Mouse (Mus musculus) limb, embryonic 11.5 days (tissue): ENCODE results near the gene Ldhb. TPM values are rescaled to one million over a fixed set of nuclear protein-coding genes. Genes with fewer than 3 reads are reported as not detected.

Source experiments
- ATAC-seq: fragments of 200-750 bp; cut with Nextera tagmentation; 2 replicates; pipeline ENCODE4 v1.8.0; 2017; ENCODE audit warnings: low read depth; ENCODE audit not compliant: insufficient number of reproducible peaks, low FRiP score, low TSS enrichment
- DNase-seq: peaks from one replicate; pipeline ENCODE4 v3.0.0-alpha.2; 2015; ENCODE audit warnings: low spot score
- H3K27ac ChIP-seq: fragments of 300-500 bp; sonication (generic); replicated peaks from 2 replicates; pipeline ENCODE4 v1.5.1; 2014; ENCODE audit warnings: low read depth, mild to moderate bottlenecking, low read length
- H3K27me3 ChIP-seq: fragments of 300-500 bp; sonication (generic); 2 replicates; pipeline ENCODE4 v1.6.1; 2014; ENCODE audit warnings: mild to moderate bottlenecking, low read length, mixed read lengths; ENCODE audit not compliant: control insufficient read depth, insufficient read depth
- H3K36me3 ChIP-seq: fragments of 300-500 bp; sonication (generic); 2 replicates; pipeline ENCODE4 v1.6.1; 2014; ENCODE audit warnings: mild to moderate bottlenecking, low read length, moderate library complexity, mixed read lengths; ENCODE audit not compliant: control insufficient read depth, insufficient read depth
- H3K4me1 ChIP-seq: fragments of 300-500 bp; sonication (generic); 2 replicates; pipeline ENCODE4 v1.6.1; 2014; ENCODE audit warnings: low read length, mixed read lengths; ENCODE audit not compliant: control insufficient read depth, insufficient read depth
- H3K4me2 ChIP-seq: fragments of 300-500 bp; sonication (generic); 2 replicates; pipeline ENCODE4 v1.6.1; 2014; ENCODE audit warnings: low read depth, mild to moderate bottlenecking, moderate library complexity; ENCODE audit not compliant: severe bottlenecking
- H3K4me3 ChIP-seq: fragments of 300-500 bp; sonication (generic); 2 replicates; pipeline ENCODE4 v1.5.1; 2014; ENCODE audit warnings: low read depth, low read length
- H3K9ac ChIP-seq: fragments of 300-500 bp; sonication (generic); 2 replicates; pipeline ENCODE4 v1.6.1; 2014; ENCODE audit warnings: mild to moderate bottlenecking, low read length
- H3K9me3 ChIP-seq: fragments of 300-500 bp; sonication (generic); 2 replicates; pipeline ENCODE4 v1.6.1; 2016; ENCODE audit warnings: low read length; ENCODE audit not compliant: control insufficient read depth
- WGBS: fragments of 180-500 bp; shearing (Covaris S2); extraction: QIAGEN DNeasy Blood & Tissue Kit; methylation state at CpG from one replicate; pipeline ENCODE4 v1.1.7; 2014; 5-methylcytosine and 5-hydroxymethylcytosine counted together
- polyA plus RNA-seq: library from polyadenylated mRNA; unstranded; fragments of >200 nt; fragmentation: Nextera tagmentation; extraction: Ambion mirVana; gene quantifications from 2 replicates; pipeline ENCODE4 v1.2.1, GENCODE M21; 2014

The Ldhb gene
- polyA plus RNA-seq, 1 experiment from 2014 or later: 564 TPM

DNA sequence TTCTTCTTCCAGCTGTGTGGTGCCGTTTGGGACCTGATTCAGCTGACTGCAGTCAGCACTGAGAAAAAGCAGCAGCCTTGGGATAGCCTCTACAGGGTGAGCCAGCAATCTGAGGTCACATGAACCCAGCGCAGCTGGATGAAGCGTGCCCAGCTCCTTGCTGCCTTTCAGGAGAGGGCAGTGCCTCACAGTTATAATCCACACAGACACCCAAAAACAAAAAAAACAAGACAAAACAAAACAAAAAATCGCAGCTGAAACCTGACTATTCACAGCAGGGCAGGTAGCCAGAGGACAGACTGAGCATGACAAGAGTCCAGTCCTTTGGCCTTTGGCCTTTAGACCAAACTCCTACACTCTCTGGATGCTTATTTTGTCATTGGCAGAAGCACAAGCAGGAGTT, 35.0 kb downstream of the Ldhb start, which contains the start of gene Gys2:
Gys2 (minus strand) TSS at position 309 of the 403 bp plus-strand sequence.
- Histone ChIP-seq H3K9me3 (no peaks in the 10 kb centered on the region), H3K27ac (no peak within 1 kb of the TSS), H3K27me3 (no peaks in the 10 kb centered on the region), H3K4me3 (no peak within 1 kb of the TSS), H3K9ac (no peak within 1 kb of the TSS), H3K36me3 (no peaks in the 10 kb centered on the region), H3K4me2 (no peak within 1 kb of the TSS), H3K4me1 (no peaks in the 10 kb centered on the region)
- DNase-seq: no peak
- no peak for ATAC-seq
- 61% methylated on average over 4 of the region's 4 CpGs for WGBS

DNA sequence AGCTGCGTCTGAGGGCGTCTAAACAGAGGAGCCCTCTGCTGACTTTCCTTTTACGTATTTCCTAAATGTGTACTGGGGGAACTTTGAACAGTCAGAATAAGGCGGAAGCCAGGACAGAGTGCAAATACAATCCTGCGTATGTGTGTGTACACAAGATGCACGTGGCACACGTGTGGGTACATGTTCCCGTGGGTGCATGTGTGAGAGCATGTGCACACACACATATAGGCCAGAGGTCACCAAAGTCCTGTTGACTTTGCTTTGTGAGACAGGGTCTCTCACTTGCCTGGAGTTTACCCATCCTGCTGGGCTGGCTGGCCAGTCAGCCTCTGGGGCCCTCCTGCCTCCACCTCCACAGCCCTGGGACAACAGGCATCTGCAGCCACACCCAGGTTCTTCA, 36.6 kb downstream of the Ldhb start:
- H3K4me3 ChIP-seq: no peak overlapping the region
- no peaks in the 10 kb centered on the region for H3K36me3 ChIP-seq
- no peak overlapping the region for H3K9ac ChIP-seq
- H3K27ac ChIP-seq: no peak overlapping the region
- 89% methylated on average over 8 of the region's 8 CpGs for WGBS
- H3K27me3 ChIP-seq: no peaks in the 10 kb centered on the region
- ATAC-seq: no peak
- DNase-seq: no peak
- H3K4me1 ChIP-seq: no peaks in the 10 kb centered on the region
- no peaks in the 10 kb centered on the region for H3K9me3 ChIP-seq
- H3K4me2 ChIP-seq: no peak overlapping the region

DNA sequence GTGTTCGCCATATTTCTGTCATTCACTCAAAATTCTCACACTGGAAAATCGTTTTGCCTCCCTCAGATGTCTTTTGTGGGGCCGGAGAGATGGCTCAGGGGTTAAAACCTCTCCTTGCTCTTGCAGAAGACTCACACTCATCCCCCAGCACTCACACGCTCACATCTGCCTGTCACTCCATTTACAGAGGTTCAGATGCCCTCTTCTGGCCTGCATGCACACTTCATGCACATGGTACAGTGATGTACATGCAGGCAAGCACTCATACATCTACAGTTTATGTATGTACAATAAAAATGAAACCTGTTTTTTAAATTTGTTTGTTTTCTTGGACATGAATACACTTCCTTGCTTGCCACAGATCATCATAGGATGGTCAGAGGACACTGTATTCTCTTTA, 38.2 kb downstream of the Ldhb start:
- Histone ChIP-seq H3K27ac (no peak overlapping the region), H3K4me2 (no peak overlapping the region), H3K36me3 (no peaks in the 10 kb centered on the region), H3K9ac (no peak overlapping the region), H3K27me3 (no peaks in the 10 kb centered on the region), H3K4me3 (no peak overlapping the region), H3K4me1 (no peaks in the 10 kb centered on the region), H3K9me3 (no peaks in the 10 kb centered on the region)
- no peak for ATAC-seq
- no peak for DNase-seq
- WGBS: 66% methylated on average over 4 of the region's 4 CpGs

DNA sequence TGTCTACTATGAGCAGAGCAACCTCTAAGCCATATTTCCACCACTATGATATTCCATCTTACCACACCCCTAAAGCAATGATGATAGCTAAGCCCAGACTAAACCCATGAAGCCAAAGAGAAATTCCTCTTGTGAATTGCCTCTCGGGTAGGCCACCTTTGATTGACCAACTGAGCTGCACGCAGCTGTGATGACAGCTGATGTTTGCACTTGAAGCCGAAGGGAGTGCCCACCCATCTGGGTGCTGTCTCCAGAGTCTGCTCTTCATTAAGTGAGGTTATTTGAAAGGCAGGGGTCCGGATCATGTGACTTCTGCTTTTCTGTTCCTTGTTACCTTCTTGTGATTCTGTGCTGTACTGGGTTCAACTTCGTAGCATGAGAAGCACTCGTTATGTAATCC, 45.6 kb downstream of the Ldhb start:
- no peak overlapping the region for H3K4me3 ChIP-seq
- H3K27me3 ChIP-seq: no peaks in the 10 kb centered on the region
- ATAC-seq: no peak
- no peaks in the 10 kb centered on the region for H3K36me3 ChIP-seq
- WGBS: 65% methylated on average over 6 of the region's 6 CpGs
- no peaks in the 10 kb centered on the region for H3K4me1 ChIP-seq
- H3K9ac ChIP-seq: no peak overlapping the region
- DNase-seq: no peak
- no peak overlapping the region for H3K4me2 ChIP-seq
- no peaks in the 10 kb centered on the region for H3K9me3 ChIP-seq
- H3K27ac ChIP-seq: no peak overlapping the region

DNA sequence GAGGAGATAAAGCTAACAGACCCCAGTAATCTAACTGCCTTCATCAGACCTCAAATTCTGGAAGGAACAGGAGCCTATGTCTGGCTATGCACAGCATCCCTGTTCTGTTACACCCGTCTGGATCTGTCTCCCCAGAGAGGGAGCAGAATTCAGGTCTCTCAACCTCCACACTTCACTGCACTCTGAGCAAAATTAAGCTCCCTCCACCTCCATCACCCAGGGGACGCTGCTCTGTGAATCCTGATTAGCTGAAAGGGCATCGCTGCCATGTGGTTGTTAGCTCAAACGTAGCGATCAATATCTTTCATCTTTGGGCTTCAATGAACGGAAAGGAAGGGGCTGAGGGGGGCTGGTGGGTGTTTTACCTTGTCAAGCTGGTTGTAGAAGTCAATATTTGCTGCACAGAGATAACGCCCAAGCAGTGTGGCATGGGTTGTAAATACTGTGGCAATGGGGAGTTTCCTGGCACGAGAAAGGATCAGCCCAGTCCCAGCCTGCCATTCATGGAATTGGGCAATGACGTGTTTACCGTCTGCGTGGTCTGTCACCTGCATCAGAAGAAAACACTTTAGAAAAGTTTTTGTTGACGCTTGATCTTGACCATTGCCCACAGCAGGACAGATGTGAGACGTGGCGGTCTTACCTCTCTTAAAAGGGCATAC, 48.6 kb downstream of the Ldhb start:
- WGBS: 79% methylated on average over 14 of the region's 14 CpGs
- Histone ChIP-seq H3K27ac (no peak overlapping the region), H3K27me3 (no peaks in the 10 kb centered on the region), H3K4me3 (no peak overlapping the region), H3K36me3 (no peaks in the 10 kb centered on the region), H3K9me3 (no peaks in the 10 kb centered on the region), H3K9ac (no peak overlapping the region), H3K4me1 (no peaks in the 10 kb centered on the region), H3K4me2 (no peak overlapping the region)
- no peak for DNase-seq
- ATAC-seq: no peak

DNA sequence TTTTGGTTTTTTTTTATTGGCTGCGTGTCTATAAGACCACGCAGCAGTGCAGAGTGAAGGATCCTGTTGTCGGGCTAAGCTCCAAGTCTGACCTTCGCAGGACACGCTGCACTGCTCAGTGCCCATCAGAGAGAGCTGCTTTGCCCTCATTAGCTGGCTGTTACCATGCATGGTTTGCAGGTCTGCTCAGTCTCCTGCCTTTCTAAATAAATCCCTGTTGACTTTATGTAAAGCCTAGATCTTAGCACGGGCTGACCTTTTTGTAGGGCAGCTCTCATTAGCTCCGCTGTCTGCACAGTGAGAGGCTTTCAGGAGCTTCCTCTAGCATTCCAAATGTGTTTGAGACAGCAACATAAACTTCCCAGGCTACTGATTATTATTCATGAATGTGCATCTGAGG, 49.7 kb downstream of the Ldhb start:
- Histone ChIP-seq H3K27ac (no peak overlapping the region), H3K9ac (no peak overlapping the region), H3K4me1 (no peaks in the 10 kb centered on the region), H3K4me3 (no peak overlapping the region), H3K9me3 (no peaks in the 10 kb centered on the region), H3K27me3 (no peaks in the 10 kb centered on the region), H3K4me2 (no peak overlapping the region), H3K36me3 (no peaks in the 10 kb centered on the region)
- ATAC-seq: no peak
- 53% methylated on average over 7 of the region's 7 CpGs for WGBS
- DNase-seq: no peak

DNA sequence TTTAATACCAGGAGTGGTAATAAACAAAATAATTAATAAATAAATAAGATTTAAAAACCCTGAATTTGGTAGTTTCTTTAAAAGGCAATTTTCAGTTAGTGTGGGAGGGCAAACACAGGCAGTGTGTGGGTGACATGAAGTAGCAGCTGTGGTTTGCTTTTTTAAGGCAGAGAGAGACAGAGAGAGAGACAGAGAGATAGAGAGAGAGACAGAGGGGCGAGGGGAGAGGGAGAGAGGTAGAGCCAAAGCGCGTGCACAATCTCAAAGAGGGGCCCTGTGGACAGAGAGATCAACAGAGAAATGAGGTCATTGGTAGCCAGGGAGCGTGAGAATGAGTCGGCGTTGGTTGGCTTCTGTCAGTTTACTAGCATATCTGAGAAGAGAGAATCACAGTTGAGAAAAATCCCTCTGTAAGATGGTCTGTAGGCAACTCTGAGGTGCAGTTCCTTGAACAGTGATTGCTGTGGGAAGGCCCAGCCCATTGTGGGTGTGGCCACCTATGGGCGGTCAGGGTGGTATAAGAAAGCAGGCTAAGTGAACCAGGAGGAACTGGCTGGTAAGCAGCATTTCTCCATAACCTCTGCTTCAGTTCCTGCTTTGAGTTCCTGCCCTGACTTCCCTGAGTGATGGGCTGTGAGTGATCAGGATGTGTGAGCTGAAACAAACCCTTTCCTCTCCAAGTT, 52.3 kb downstream of the Ldhb start:
- Histone ChIP-seq H3K4me3 (no peak overlapping the region), H3K4me2 (no peak overlapping the region), H3K36me3 (no peaks in the 10 kb centered on the region), H3K9me3 (no peaks in the 10 kb centered on the region), H3K27ac (no peak overlapping the region), H3K4me1 (no peaks in the 10 kb centered on the region), H3K27me3 (no peaks in the 10 kb centered on the region), H3K9ac (no peak overlapping the region)
- DNase-seq (no peak), ATAC-seq (no peak)
- WGBS: 68% methylated on average over 7 of the region's 7 CpGs

DNA sequence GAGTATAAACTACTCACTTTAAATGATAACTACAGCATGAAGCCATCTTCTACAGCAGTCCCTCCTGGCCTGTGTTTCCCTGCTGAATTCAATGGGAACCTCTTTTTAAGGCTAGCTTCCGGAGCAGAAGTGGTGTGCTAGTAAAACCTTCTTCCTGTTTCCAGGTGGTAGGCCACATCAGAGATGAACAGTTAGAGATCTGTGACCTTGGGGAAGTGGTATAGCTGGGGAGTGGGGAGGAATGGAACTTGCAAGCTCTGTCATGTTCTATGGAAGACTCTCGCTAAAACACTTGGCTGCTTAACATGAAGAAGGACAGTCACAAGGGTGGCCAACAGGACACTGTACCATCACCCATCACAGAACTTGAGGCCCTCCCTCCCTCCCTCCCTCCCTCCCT, 54.4 kb downstream of the Ldhb start:
- Histone ChIP-seq H3K27me3 (no peaks in the 10 kb centered on the region), H3K27ac (no peak overlapping the region), H3K9ac (no peak overlapping the region), H3K4me3 (no peak overlapping the region), H3K4me2 (no peak overlapping the region), H3K9me3 (no peaks in the 10 kb centered on the region), H3K4me1 (no peaks in the 10 kb centered on the region), H3K36me3 (no peaks in the 10 kb centered on the region)
- no peak for ATAC-seq
- 77% methylated on average over 2 of the region's 2 CpGs for WGBS
- no peak for DNase-seq
